Mouse (Mus musculus) left cerebral cortex, adult 18-20 months (tissue): ENCODE data around the gene Stat1. TPM values are rescaled to one million over a fixed set of nuclear protein-coding genes. Genes with fewer than 3 reads are reported as not detected.

ENCODE experiments used
- DNase-seq, 2 experiments: peaks; one replicate each; pipeline ENCODE4 v3.0.0; 2021 to 2022; ENCODE audit warnings: low spot score in 2 of 2, mixed read lengths in 1 of 2
- long read RNA-seq, 2 experiments: library from polyadenylated mRNA; stranded (forward); transcript quantifications; one replicate each; pipeline ENCODE4 v2.0.0; 2021
- total RNA-seq, 2 experiments: library from RNA; stranded (reverse); gene quantifications; 2 replicates each; pipeline ENCODE4 v1.2.3; 2021

The Stat1 gene
- total RNA-seq: 10 to 100 TPM; 17.2 to 21.9 TPM
- long read RNA-seq, experiment 1, full-length matches to known transcripts: 7 of 12 reads
- long read RNA-seq, experiment 1, partial matches to known transcripts: 1 of 12 reads
- long read RNA-seq, experiment 1, other reads (novel, unspliced or antisense): 4 of 12 reads
- long read RNA-seq, experiment 2, full-length matches to known transcripts: 8 of 12 reads
- long read RNA-seq, experiment 2, partial matches to known transcripts: 2 of 12 reads
- long read RNA-seq, experiment 2, other reads (novel, unspliced or antisense): 2 of 12 reads

GRCm38 (mm10) chr1:52118860-52119591 is at the start of gene Stat1:
TSS of gene Stat1 (plus strand) at chr1:52119440.
- DNase-seq: peak; percentile 69 to 81

- no peak for DNase-seq
These were observed 39.4 kb upstream of the Stat1 start for GRCm38 (mm10) chr1:52079724-52080367.

- DNase-seq: no peak
These were observed 38.9 kb upstream of the Stat1 start for GRCm38 (mm10) chr1:52080375-52080774.

DNA sequence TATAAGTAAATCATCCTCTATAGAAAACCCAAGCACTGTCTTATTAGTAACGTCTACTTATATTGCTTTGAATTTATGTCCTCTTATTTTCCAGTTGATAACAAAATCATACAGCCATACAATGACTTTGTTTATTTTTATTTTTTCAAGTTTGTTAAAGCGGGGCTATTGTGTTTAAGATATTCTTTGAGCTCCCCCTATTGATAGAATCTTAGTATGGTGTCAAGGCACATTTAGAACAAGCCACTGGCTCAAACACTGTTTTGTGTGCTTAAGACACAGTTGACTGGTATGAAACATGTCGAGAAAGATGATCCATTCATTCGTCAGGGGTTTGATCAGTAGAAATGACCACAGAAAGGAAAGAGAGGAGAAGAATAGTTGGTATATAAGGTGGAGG is 33.0 kb upstream of the Stat1 start:
- DNase-seq: no peak

DNA sequence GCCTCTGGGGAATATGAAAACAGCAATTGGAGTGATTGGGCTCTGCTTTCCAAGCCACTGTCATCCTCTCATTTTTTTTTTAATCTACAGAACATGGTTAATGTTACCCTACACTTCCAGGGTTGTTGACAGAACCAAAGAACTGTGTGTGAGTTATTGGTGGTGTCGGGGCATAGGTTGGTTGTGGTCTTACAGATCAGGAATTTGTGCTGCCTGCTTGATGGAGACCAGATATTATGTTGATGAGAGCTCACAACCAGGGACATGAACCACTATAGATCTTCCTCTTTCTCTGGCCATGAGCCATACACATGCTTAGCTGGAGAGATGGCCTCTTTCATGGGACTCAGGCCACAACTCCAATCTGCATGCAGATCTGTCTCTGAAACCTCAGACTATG is 32.1 kb upstream of the Stat1 start:
- no peak for DNase-seq

- no peak for DNase-seq
These were observed 30.6 kb upstream of the Stat1 start for GRCm38 (mm10) chr1:52088634-52089033.

- DNase-seq: peak; percentile 16 to 35
These were observed 20.5 kb upstream of the Stat1 start for GRCm38 (mm10) chr1:52098618-52099232.

- DNase-seq: no peak
These were observed 18.7 kb upstream of the Stat1 start for GRCm38 (mm10) chr1:52100496-52100895.

GRCm38 (mm10) chr1:52102795-52103194 is 16.4 kb upstream of the Stat1 start:
- no peak for DNase-seq

DNA sequence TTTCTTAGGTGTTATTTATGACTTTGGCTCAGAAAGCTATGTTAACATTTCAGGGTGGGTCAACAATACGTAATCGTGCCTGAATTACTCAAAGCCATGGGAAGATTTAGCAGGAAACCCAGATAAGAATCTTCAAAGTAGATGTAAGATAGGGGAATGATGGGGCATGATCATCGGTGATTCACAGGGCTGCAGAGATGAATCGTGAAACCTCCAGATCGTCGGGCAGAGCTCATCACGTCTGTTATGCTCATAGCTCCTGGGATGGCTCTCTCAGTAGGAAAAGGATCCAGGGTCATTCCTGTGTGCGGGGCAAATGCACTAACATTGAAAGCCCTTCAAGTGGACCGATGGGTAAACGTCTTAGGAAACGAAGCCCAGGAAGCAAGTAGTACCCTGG is 12.0 kb upstream of the Stat1 start:
- no peak for DNase-seq

DNA sequence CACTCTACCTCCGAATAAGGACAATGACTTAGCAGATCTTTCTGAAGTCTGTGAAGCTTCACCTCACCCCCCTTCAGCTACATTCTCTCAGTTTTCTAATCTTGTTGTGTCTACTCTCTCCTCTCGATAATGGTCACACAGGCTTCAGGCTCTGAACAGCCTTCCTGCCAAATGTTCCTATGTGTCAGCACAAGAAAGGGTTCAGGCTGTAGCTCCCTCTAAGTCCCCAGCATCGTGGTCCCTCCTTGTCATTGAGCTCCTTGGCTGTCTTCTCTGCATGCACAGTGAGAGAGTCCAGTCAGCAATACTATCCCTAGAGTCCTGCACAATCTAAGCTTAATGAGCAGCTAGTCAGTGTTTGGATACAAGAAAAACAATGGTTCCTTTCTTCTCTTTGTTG is 8.0 kb upstream of the Stat1 start:
- DNase-seq: no peak

DNA sequence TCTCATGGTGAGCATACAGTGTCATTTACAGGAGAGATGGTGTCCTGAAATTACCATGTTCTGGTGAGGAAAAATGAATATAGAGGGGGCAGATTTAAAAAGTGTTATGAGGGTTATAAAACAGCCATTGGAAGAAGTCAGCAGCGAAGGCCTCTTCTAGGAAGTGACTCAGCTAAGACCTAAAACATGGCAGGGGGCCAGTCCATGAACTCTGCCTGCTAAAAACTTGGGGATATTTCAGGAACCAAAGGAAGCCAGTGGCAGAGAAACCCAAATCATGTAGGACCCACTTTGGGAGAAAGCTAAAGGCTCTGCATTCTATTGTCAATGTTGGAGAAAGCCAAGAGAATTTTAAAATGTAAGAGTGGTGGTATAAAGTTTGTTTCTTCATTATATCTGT is 6.9 kb upstream of the Stat1 start:
- no peak for DNase-seq

DNA sequence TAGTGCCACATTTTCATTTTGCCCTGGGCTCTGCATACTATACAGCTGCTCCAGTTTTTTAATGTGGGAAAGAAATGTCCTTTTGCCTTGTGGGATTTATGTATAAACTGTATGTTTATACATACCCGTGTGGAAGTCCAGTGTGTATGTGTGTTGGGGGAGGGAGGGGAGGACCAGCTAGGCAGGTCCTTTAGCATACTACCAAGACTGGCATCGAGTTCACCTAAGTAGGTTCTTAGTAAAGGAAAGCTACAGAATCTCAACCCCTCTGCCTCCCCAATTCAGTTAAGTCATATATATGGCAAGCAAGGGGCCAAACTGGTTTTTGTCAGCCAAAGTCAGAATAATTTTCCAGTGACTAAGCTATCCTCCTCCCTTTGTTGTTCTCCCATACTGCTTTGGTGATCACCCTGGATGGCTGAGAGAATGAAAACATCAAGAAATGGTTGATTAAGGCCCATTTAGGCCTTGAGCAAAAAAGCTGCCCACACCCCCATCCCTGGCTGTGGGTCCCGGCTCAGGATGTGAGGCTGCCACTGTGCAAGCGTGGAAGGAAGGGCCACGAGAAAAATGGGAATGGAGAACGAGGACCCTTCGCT is 6.1 kb upstream of the Stat1 start:
- DNase-seq: no peak

GRCm38 (mm10) chr1:52113666-52114069 is 5.6 kb upstream of the Stat1 start:
- DNase-seq: peak; percentile 98 to 99

DNA sequence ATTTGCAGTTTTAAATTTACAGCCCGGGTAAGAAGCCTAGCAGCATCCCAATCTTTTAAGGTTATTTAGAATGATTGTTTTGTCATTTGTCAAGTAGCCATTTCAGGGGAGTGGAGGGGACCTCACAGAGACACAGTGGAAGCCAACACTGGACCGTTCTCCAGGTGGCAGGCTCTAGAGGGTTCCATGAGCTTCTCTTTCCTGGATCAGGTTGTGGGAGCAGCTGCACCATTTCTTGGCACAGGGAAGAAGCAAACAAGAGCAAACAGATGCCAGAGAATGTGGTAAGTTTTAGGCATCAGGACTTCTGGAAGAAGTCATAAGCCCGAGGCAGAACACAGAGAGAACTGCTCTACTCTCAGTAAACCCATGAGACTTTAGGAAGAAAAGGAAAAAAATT is 2.8 kb upstream of the Stat1 start:
- no peak for DNase-seq

- DNase-seq: no peak
These were observed 1.5 kb upstream of the Stat1 start for GRCm38 (mm10) chr1:52117777-52118176.

- DNase-seq: peak in 1 of 2 experiments; percentile 39
These were observed 451 bp downstream of the Stat1 start for GRCm38 (mm10) chr1:52119691-52120090.

GRCm38 (mm10) chr1:52120191-52120590 is 951 bp downstream of the Stat1 start:
- no peak for DNase-seq

DNA sequence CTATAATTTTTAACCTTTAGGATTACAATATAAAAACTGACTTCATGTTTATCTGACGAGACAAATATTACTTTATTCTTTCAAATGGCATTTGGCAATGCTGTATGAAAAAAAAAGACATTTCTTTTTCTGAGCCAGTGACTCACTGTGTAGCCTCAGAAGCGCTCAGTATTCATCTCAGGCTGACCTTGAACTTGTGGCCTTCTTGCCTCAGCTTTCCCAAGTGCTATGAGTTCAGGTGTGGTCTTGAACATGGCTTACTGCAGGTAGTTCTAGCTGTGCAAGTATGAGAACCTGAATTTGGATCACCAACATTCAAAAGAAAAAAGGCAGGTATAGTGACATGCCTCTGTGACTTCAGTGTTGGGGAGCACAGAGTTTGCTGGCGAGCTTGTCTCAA is 1.8 kb downstream of the Stat1 start:
- DNase-seq: no peak

- DNase-seq: no peak
These were observed 5.6 kb downstream of the Stat1 start for GRCm38 (mm10) chr1:52124818-52125217.

DNA sequence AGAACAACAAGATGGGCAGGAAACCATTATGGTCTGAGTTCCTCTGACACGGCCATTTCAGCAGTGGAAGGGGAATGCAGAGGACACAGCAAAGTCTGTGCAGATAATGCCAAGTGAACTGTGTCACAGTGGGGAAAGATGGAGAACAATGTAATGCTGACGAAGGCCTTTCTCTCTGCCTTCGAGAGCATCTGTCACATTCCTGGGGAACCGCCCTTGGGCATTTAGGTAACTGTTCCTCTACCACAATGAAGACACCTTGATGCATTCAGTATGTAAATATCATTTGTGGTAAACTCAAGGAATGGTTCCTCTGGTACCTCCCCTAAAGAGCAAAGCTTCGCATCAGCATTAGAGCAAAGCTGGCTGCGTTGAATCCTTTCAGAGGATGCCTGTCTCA is 8.1 kb downstream of the Stat1 start:
- no peak for DNase-seq
